Mouse (Mus musculus) liver, embryonic 14.5 days (tissue): ENCODE measurements around the gene Ccdc102a. TPM values are rescaled to one million over a fixed set of nuclear protein-coding genes. Genes with fewer than 3 reads are reported as not detected.

ENCODE experiments used
- ATAC-seq: fragments of 200-750 bp; cut with Nextera tagmentation; 2 replicates; pipeline ENCODE4 v1.8.0; 2017; ENCODE audit warnings: moderate number of reproducible peaks, mild to moderate bottlenecking, moderate library complexity; ENCODE audit not compliant: insufficient read depth
- DNase-seq, 3 experiments: peaks; one replicate each; pipeline ENCODE4 v3.0.0-alpha.2; 2012 to 2013; ENCODE audit warnings: low read depth in 3 of 3, low spot score in 3 of 3
- H3K27ac ChIP-seq: fragments of 300-500 bp; sonication (generic); 2 replicates; pipeline ENCODE4 v1.5.1; 2014; ENCODE audit warnings: moderate library complexity, mild to moderate bottlenecking, control low read depth, inconsistent platforms
- H3K27me3 ChIP-seq: fragments of 300-500 bp; sonication (generic); 2 replicates; pipeline ENCODE4 v1.6.1; 2014; ENCODE audit warnings: mild to moderate bottlenecking, low read length, moderate library complexity; ENCODE audit not compliant: control insufficient read depth, insufficient read depth
- H3K36me3 ChIP-seq: fragments of 300-500 bp; sonication (generic); replicated peaks from 2 replicates; pipeline ENCODE4 v1.6.1; 2014; ENCODE audit warnings: low read depth; ENCODE audit not compliant: control insufficient read depth, insufficient read depth
- H3K4me1 ChIP-seq, 2 experiments: fragments of 200-500 bp in 1 of 2; fragments of 300-500 bp in 1 of 2; sonication (generic) in 1 of 2; replicated peaks; 2 replicates each; pipeline ENCODE4 v1.6.1; 2012 to 2014; ENCODE audit warnings: antibody characterized with exemption in 1 of 2, inconsistent platforms in 1 of 2, low read length in 1 of 2; ENCODE audit not compliant: control insufficient read depth in 2 of 2, insufficient read depth in 2 of 2
- H3K4me2 ChIP-seq: fragments of 300-500 bp; sonication (generic); 2 replicates; pipeline ENCODE4 v1.6.1; 2014; ENCODE audit warnings: low read depth, mild to moderate bottlenecking, control low read depth, moderate library complexity
- H3K4me3 ChIP-seq, 2 experiments: fragments of 200-500 bp in 1 of 2; fragments of 300-500 bp in 1 of 2; sonication (generic) in 1 of 2; 2 replicates each; pipeline ENCODE4 v1.5.1; 2012 to 2014; ENCODE audit warnings: low read depth in 2 of 2, low read length in 2 of 2, mild to moderate bottlenecking in 2 of 2, control low read depth in 1 of 2, inconsistent platforms in 1 of 2, moderate library complexity in 1 of 2; ENCODE audit not compliant: insufficient read depth in 1 of 2
- H3K9ac ChIP-seq: fragments of 300-500 bp; sonication (generic); replicated peaks from 2 replicates; pipeline ENCODE4 v1.6.1; 2014; ENCODE audit warnings: mild to moderate bottlenecking, control low read depth, moderate library complexity
- H3K9me3 ChIP-seq: fragments of 300-500 bp; sonication (generic); 2 replicates; pipeline ENCODE4 v1.6.1; 2016; ENCODE audit warnings: low read length, mixed read lengths; ENCODE audit not compliant: control insufficient read depth
- CTCF ChIP-seq: IDR thresholded peaks from 2 replicates; pipeline ENCODE4 v1.5.1; 2016; ENCODE audit warnings: antibody characterized with exemption, low read depth, control low read depth
- EP300 ChIP-seq: IDR thresholded peaks from 2 replicates; pipeline ENCODE4 v1.6.1; 2016; ENCODE audit warnings: antibody characterized with exemption, low read depth
- WGBS: fragments of 180-500 bp; shearing (Covaris S2); extraction: QIAGEN DNeasy Blood & Tissue Kit; methylation state at CpG from one replicate; pipeline ENCODE4 v1.1.7; 2014; ENCODE audit not compliant: insufficient replicate concordance; 5-methylcytosine and 5-hydroxymethylcytosine counted together
- polyA plus RNA-seq, 2 experiments: library from polyadenylated mRNA; depleted of rRNA in 1 of 2; stranded (reverse) in 1 of 2; unstranded in 1 of 2; fragments of >200 nt; fragmentation: Nextera tagmentation in 1 of 2; extraction: Ambion mirVana in 1 of 2; gene quantifications; 2 replicates each; pipeline versions ENCODE4 v1.2.1 to v1.2.3; 2012 to 2014

The Ccdc102a gene
- polyA plus RNA-seq (2012; rRNA removed): 2.2 and 2.6 TPM in 2 replicates
- 2.7 and 2.8 TPM in 2 replicates for polyA plus RNA-seq (2014; fragmentation: Nextera tagmentation; extraction: Ambion mirVana)

DNA sequence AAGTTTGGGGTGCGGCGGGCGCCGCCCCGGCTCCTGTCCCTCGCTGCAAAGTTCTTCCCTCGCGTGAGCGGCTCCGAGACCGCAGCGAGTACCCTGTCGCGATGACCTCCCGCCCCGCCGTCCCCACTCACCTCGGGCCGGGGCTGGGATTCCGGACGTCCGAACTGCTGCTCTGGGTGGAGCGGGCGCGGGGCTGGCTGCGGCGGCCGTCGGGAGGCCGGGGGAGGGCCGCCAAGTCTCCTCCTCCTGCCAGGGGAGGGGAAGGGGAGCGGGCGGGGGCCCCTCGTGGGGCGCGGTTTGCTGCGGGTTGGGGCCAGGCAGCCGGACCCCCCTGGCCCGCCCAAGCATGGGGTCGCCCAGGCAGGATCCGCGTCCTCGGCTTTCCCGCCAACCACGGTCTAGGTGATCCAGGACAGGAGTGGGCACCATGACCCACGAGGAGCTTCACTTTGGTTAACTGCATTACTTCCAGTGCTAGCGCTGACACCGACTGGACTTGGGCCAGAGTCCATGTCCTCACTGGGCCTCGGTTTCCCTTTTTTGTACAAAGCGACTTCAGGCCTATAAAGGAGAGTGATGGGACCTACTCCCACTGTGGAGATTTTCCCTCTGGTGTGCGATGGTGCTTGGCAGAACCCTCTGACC lies at the start of gene Ccdc102a:
Ccdc102a (minus strand) TSS at position 248 of the 645 bp plus-strand sequence.
- 3% methylated on average over 45 of the region's 51 CpGs for WGBS
- peak within 1 kb of the TSS; percentile 72 for H3K9ac ChIP-seq
- H3K4me2 ChIP-seq: peak within 1 kb of the TSS; percentile 95
- peak within 1 kb of the TSS; percentile 62 to 76 for H3K4me3 ChIP-seq
- no peak for DNase-seq
- peaks cover 3% of the 10 kb centered on the region; the same call in 1 of the 2 replicates for H3K27me3 ChIP-seq
- ATAC-seq: peak; percentile 45
- H3K27ac ChIP-seq: no peak within 1 kb of the TSS
- no peaks in the 10 kb centered on the region for H3K36me3 ChIP-seq
- no peaks in the 10 kb centered on the region for H3K9me3 ChIP-seq
- TF ChIP-seq EP300 (no peak), CTCF (no peak)
- peaks cover 15 to 32% of the 10 kb centered on the region in 2 experiments for H3K4me1 ChIP-seq

DNA sequence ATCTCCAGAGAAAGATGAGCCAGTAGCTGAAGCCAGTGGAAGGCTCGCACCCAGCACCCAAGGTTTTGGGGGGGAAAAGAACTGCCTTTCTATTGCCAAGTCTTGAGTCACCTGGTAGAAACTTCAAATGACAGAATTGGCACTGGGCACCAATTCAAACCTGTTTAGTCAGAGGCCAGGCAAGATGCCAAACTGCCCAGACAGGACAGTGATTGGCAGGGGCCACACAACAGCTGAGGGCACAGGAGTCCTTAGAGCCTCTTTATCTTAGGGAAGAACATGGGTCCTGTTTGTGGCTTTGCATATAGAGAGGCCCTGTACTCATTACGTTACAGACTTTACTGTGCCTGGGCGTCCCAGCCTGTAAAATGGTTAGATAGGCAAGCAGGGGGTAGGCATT lies 49.7 kb upstream of the Ccdc102a start:
- no peak for ATAC-seq
- no peak for DNase-seq
- H3K36me3 ChIP-seq: no peaks in the 10 kb centered on the region
- H3K27me3 ChIP-seq: no peaks in the 10 kb centered on the region
- no peaks in the 10 kb centered on the region for H3K9me3 ChIP-seq
- WGBS: 35% methylated on average over 3 of the region's 3 CpGs
- no peak overlapping the region; the same call in 1 of the 2 replicates for H3K9ac ChIP-seq
- TF ChIP-seq EP300 (0 out of 2 replicates have a peak, but pooled peaks have one; percentile 33), CTCF (no peak)
- H3K4me1 ChIP-seq: peaks cover 54 to 64% of the 10 kb centered on the region in 2 experiments
- peak overlapping the region; percentile 70 for H3K27ac ChIP-seq
- H3K4me2 ChIP-seq: no peak overlapping the region
- H3K4me3 ChIP-seq: no peak overlapping the region

DNA sequence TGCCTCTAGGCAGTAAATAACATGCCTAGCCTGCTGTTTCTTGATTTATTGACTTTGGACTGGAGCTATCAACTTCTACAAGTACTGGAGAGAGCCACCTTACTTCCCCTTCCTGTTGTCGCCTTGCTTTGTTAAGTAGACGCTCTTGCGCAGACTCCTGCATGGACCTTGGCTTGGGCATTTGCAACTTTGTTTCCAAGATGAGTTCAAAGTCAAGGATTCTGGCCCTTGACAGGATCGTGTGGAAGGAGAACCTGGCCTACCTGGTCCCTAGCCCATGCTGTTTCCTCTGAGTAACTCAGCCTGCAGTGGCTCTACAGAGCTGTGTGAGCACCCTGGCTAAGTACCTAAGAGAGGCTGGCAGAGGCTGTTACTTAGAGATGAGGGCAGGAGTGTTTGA lies 49.2 kb upstream of the Ccdc102a start:
- Histone ChIP-seq H3K4me1 (peaks cover 54 to 68% of the 10 kb centered on the region in 2 experiments), H3K4me3 (no peak overlapping the region), H3K27ac (peak overlapping the region; percentile 70), H3K9ac (peak overlapping the region; percentile 6; the same call in 1 of the 2 replicates), H3K4me2 (no peak overlapping the region), H3K27me3 (no peaks in the 10 kb centered on the region), H3K36me3 (no peaks in the 10 kb centered on the region), H3K9me3 (no peaks in the 10 kb centered on the region)
- TF ChIP-seq EP300: no peak
- TF ChIP-seq CTCF: no peak
- no peak for ATAC-seq
- 19% methylated on average over 4 of the region's 4 CpGs for WGBS
- DNase-seq: no peak

DNA sequence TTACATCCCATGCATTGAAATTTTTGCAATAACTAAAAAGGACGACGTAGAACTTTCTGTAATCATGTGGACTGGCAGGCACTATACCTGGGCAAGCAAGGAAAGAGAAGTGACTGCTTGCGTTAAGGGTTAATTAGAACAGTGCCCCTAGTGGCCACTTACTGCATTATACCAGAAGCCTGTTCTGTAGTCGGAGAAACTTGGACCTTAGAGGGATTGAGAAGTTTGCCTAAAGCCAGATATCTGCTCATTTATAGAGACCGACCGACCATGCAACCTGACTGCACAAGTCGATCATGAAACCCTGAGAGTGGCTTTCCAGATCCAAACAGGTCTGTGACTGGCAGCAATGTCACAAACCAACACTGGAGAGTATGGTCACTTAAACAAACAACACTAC lies 48.7 kb upstream of the Ccdc102a start:
- H3K9me3 ChIP-seq: no peaks in the 10 kb centered on the region
- TF ChIP-seq EP300 (no peak), CTCF (peak; percentile 90)
- 2% methylated on average over 7 of the region's 7 CpGs for WGBS
- DNase-seq: peak; percentile 63 to 66 (median 64)
- no peaks in the 10 kb centered on the region for H3K36me3 ChIP-seq
- peak overlapping the region; percentile 6; the same call in 1 of the 2 replicates for H3K9ac ChIP-seq
- H3K4me1 ChIP-seq: peaks cover 54 to 71% of the 10 kb centered on the region in 2 experiments
- H3K4me2 ChIP-seq: peak overlapping the region; percentile 15; the same call in 1 of the 2 replicates
- no peaks in the 10 kb centered on the region for H3K27me3 ChIP-seq
- no peak overlapping the region for H3K4me3 ChIP-seq
- H3K27ac ChIP-seq: peak overlapping the region; percentile 95
- no peak for ATAC-seq

DNA sequence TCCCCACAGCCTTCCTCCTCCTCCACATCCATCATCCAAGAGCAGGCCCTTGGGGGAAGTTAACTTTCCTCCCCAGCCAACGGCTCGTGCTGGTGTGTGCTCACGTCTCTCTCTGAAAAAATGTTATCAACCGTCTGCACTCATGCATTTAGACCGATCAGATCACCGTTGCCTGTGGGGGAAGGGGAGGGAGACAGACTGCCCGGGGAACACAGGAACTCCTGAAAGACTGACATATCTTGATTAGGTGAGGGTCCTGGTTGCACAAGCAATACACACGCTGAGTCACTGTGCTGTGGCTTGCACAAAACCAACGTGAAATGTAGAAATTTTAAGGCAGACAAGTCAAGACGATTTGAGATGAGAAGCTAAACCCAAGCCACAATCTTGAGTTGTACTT lies 46.9 kb upstream of the Ccdc102a start:
- Histone ChIP-seq H3K4me2 (peak overlapping the region; percentile 64), H3K27me3 (no peaks in the 10 kb centered on the region), H3K4me1 (peaks cover 54 to 73% of the 10 kb centered on the region in 2 experiments), H3K4me3 (peak overlapping the region; percentile 22 to 25; a peak in 3 of 4 replicates), H3K36me3 (no peaks in the 10 kb centered on the region), H3K9me3 (no peaks in the 10 kb centered on the region), H3K27ac (peak overlapping the region; percentile 95), H3K9ac (peak overlapping the region; percentile 67)
- ATAC-seq (peak; percentile 93), DNase-seq (peak; percentile 88 to 92 (median 91))
- TF ChIP-seq CTCF (no peak), EP300 (peak; percentile 99)
- under 1% methylated on average over 10 of the region's 10 CpGs for WGBS
